Mouse (Mus musculus) embryonic facial prominence, embryonic 15.5 days (tissue): ENCODE data around the gene P2rx4. TPM values are rescaled to one million over a fixed set of nuclear protein-coding genes. Genes with fewer than 3 reads are reported as not detected.

Experiments used
- ATAC-seq: fragments of 200-750 bp; cut with Nextera tagmentation; 2 replicates; pipeline ENCODE4 v1.8.0; 2017; ENCODE audit warnings: low read depth, moderate TSS enrichment; ENCODE audit not compliant: insufficient number of reproducible peaks, low FRiP score, low TSS enrichment
- H3K27ac ChIP-seq: fragments of 300-500 bp; sonication (generic); replicated peaks from 2 replicates; pipeline ENCODE4 v1.5.1; 2015; ENCODE audit warnings: mild to moderate bottlenecking, inconsistent platforms
- H3K27me3 ChIP-seq: fragments of 300-500 bp; sonication (generic); 2 replicates; pipeline ENCODE4 v1.6.1; 2015; ENCODE audit warnings: inconsistent platforms
- H3K36me3 ChIP-seq: fragments of 300-500 bp; sonication (generic); 2 replicates; pipeline ENCODE4 v1.6.1; 2015; ENCODE audit warnings: mild to moderate bottlenecking, inconsistent platforms
- H3K4me1 ChIP-seq: fragments of 300-500 bp; sonication (generic); 2 replicates; pipeline ENCODE4 v1.6.1; 2015; ENCODE audit warnings: inconsistent platforms
- H3K4me2 ChIP-seq: fragments of 300-500 bp; sonication (generic); replicated peaks from 2 replicates; pipeline ENCODE4 v1.6.1; 2015; ENCODE audit warnings: mild to moderate bottlenecking, inconsistent platforms
- H3K4me3 ChIP-seq: fragments of 300-500 bp; sonication (generic); replicated peaks from 2 replicates; pipeline ENCODE4 v1.5.1; 2015; ENCODE audit warnings: mild to moderate bottlenecking, inconsistent platforms
- H3K9ac ChIP-seq: fragments of 300-500 bp; sonication (generic); 2 replicates; pipeline ENCODE4 v1.6.1; 2015; ENCODE audit warnings: inconsistent platforms
- H3K9me3 ChIP-seq: fragments of 300-500 bp; sonication (generic); replicated peaks from 2 replicates; pipeline ENCODE4 v1.6.1; 2016; ENCODE audit warnings: inconsistent platforms
- WGBS: fragments of 180-500 bp; shearing (Covaris S2); methylation state at CpG from one replicate; pipeline ENCODE4 v1.1.7; 2015; 5-methylcytosine and 5-hydroxymethylcytosine counted together
- polyA plus RNA-seq: library from polyadenylated mRNA; unstranded; fragments of >200 nt; fragmentation: Nextera tagmentation; extraction: Ambion mirVana; gene quantifications from 2 replicates; pipeline ENCODE4 v1.2.1, GENCODE M21; 2015

Gene P2rx4
- polyA plus RNA-seq, 1 experiment from 2014 or later = 23.3 TPM

- Histone ChIP-seq H3K9ac (no peak overlapping the region), H3K36me3 (no peaks in the 10 kb centered on the region; the same call in 1 of the 2 replicates), H3K4me3 (no peak overlapping the region), H3K27ac (no peak overlapping the region), H3K9me3 (no peaks in the 10 kb centered on the region), H3K4me1 (peaks cover 25% of the 10 kb centered on the region), H3K27me3 (no peaks in the 10 kb centered on the region), H3K4me2 (no peak overlapping the region)
- ATAC-seq = no peak
- WGBS = 69% methylated on average over 10 of the region's 10 CpGs
Observed at GRCm38 (mm10) chr5:122730776-122731175, 23.4 kb downstream of the P2rx4 start.

DNA sequence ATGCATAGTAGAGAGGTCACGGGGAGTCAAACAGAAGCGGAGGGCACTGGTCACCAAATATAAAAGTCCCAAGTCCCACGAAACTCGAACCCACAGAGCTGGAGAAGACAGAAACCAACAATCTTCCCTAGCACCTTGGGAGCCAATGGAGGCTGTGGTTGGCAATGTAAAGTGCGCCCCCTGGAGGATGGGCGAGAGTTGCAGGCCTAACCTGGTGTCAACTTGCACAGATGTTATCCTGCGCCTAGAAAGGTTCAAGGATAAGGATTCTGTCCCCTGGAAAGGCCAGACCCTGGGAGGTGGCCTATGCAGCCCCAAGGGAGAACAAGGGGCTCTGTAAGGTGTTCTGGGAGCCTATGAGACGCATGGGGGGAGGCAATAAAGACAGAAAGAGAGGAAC lies 24.0 kb downstream of the P2rx4 start:
- Histone ChIP-seq H3K27me3 (no peaks in the 10 kb centered on the region), H3K36me3 (no peaks in the 10 kb centered on the region; the same call in 1 of the 2 replicates), H3K4me3 (no peak overlapping the region), H3K27ac (peak overlapping the region; percentile 78; the same call in 1 of the 2 replicates), H3K4me2 (no peak overlapping the region), H3K4me1 (peaks cover 25% of the 10 kb centered on the region), H3K9me3 (no peaks in the 10 kb centered on the region), H3K9ac (no peak overlapping the region)
- 65% methylated on average over 8 of the region's 8 CpGs for WGBS
- ATAC-seq = no peak

- Histone ChIP-seq H3K4me1 (peaks cover 25% of the 10 kb centered on the region), H3K9me3 (no peaks in the 10 kb centered on the region), H3K9ac (no peak overlapping the region), H3K27ac (peak overlapping the region; percentile 78), H3K4me2 (0 out of 2 replicates have a peak overlapping the region, but pooled peaks have one; percentile 15), H3K36me3 (no peaks in the 10 kb centered on the region; the same call in 1 of the 2 replicates), H3K4me3 (no peak overlapping the region), H3K27me3 (no peaks in the 10 kb centered on the region)
- no peak for ATAC-seq
- 23% methylated on average over 15 of the region's 15 CpGs for WGBS
Observed at GRCm38 (mm10) chr5:122731991-122732673, 24.8 kb downstream of the P2rx4 start.

- Histone ChIP-seq H3K27ac (no peak overlapping the region), H3K4me2 (peak overlapping the region; percentile 13; the same call in 1 of the 2 replicates), H3K9ac (no peak overlapping the region), H3K4me1 (peaks cover 25% of the 10 kb centered on the region), H3K4me3 (no peak overlapping the region), H3K27me3 (no peaks in the 10 kb centered on the region), H3K36me3 (no peaks in the 10 kb centered on the region; the same call in 1 of the 2 replicates), H3K9me3 (no peaks in the 10 kb centered on the region)
- WGBS = 54% methylated on average over 17 of the region's 17 CpGs
- no peak for ATAC-seq
Observed at GRCm38 (mm10) chr5:122733881-122734280, 26.5 kb downstream of the P2rx4 start.

DNA sequence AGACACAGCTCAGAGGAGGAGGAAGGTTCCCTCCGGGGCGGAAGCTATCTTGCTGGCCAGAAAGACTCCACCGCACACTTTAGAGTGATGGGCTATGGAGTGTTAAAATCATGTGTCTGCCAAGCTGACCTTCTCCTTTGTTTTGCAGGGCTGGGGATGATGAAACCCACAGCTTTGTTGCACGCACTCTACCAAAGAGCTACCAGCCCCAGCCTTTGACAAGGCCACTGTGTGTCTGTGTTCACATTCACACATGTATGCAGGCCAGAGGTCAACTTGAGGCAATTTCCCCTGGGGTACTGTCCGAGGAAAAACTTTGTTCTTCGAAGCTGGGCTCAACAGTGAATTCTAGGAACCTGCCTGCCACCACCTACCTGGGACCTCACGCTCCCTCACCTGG lies 28.5 kb downstream of the P2rx4 start:
- ATAC-seq = no peak
- Histone ChIP-seq H3K4me2 (no peak overlapping the region), H3K4me3 (no peak overlapping the region), H3K4me1 (peaks cover 25% of the 10 kb centered on the region), H3K36me3 (peaks cover 3% of the 10 kb centered on the region; the same call in 1 of the 2 replicates), H3K27me3 (no peaks in the 10 kb centered on the region), H3K9ac (no peak overlapping the region), H3K9me3 (no peaks in the 10 kb centered on the region), H3K27ac (no peak overlapping the region)
- WGBS = 78% methylated on average over 7 of the region's 7 CpGs

DNA sequence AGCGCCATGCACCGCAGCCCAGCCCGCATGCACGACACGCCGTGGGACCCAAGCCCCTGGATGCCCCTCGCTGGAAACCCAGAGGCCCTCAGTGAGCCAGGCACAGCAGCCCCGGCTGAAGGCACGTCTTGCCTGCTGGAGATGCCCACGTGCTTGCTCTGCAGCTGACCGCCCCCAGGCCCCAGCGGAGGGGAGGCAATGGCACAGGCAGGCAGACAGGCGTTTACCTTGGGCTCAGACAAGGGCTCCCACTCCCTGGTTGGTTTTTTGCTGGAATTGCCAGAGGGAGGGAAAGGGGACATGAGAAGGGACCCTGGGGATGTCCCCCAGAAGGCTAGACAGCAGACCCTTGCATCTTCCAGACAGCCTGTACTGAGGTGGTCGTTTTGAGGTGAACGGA lies 29.4 kb downstream of the P2rx4 start:
- no peaks in the 10 kb centered on the region for H3K27me3 ChIP-seq
- ATAC-seq = no peak
- H3K4me1 ChIP-seq = peaks cover 19% of the 10 kb centered on the region
- H3K27ac ChIP-seq = no peak overlapping the region
- no peak overlapping the region for H3K9ac ChIP-seq
- H3K4me2 ChIP-seq = no peak overlapping the region
- no peak overlapping the region for H3K4me3 ChIP-seq
- 88% methylated on average over 15 of the region's 15 CpGs for WGBS
- peaks cover 11% of the 10 kb centered on the region; the same call in 1 of the 2 replicates for H3K36me3 ChIP-seq
- no peaks in the 10 kb centered on the region for H3K9me3 ChIP-seq

- WGBS = 84% methylated on average over 13 of the region's 13 CpGs
- Histone ChIP-seq H3K4me3 (no peak overlapping the region), H3K27me3 (no peaks in the 10 kb centered on the region), H3K27ac (no peak overlapping the region), H3K4me2 (no peak overlapping the region), H3K36me3 (peaks cover 54% of the 10 kb centered on the region), H3K9me3 (no peaks in the 10 kb centered on the region), H3K9ac (no peak overlapping the region), H3K4me1 (no peaks in the 10 kb centered on the region)
- ATAC-seq = no peak
Observed at GRCm38 (mm10) chr5:122743880-122744422, 36.6 kb downstream of the P2rx4 start.

GRCm38 (mm10) chr5:122747950-122748349 lies 40.6 kb downstream of the P2rx4 start:
- Histone ChIP-seq H3K9me3 (no peaks in the 10 kb centered on the region), H3K4me2 (no peak overlapping the region), H3K27ac (no peak overlapping the region), H3K9ac (no peak overlapping the region), H3K4me1 (no peaks in the 10 kb centered on the region), H3K4me3 (no peak overlapping the region), H3K27me3 (no peaks in the 10 kb centered on the region), H3K36me3 (peaks cover 40% of the 10 kb centered on the region)
- 75% methylated on average over 7 of the region's 7 CpGs for WGBS
- ATAC-seq = no peak

GRCm38 (mm10) chr5:122754477-122754876 lies 47.1 kb downstream of the P2rx4 start:
- H3K9ac ChIP-seq = no peak overlapping the region
- no peak overlapping the region for H3K4me2 ChIP-seq
- H3K36me3 ChIP-seq = peaks cover 38% of the 10 kb centered on the region
- no peak for ATAC-seq
- WGBS = 71% methylated on average over 16 of the region's 16 CpGs
- no peaks in the 10 kb centered on the region for H3K4me1 ChIP-seq
- no peaks in the 10 kb centered on the region for H3K27me3 ChIP-seq
- no peaks in the 10 kb centered on the region for H3K9me3 ChIP-seq
- H3K4me3 ChIP-seq = no peak overlapping the region
- H3K27ac ChIP-seq = no peak overlapping the region

DNA sequence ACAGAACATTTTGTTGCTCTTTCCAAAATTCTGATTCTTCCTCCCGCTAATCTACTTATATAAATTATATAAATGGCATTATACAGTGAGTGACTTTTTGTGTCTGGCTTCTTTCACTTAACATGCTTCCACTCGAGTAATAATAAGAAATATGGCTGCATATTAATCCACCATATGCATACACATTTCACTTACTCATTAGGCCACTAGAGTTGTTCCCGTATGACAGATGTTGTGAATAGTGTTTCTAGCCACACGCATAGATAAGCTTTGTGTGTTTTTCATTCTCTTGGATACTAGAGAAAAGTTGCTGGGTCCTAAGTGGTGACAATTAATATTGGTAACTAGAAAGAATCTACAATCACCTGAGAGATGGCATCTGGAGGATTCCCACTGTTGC lies 48.3 kb downstream of the P2rx4 start:
- H3K27ac ChIP-seq = no peak overlapping the region
- no peak overlapping the region for H3K4me2 ChIP-seq
- ATAC-seq = no peak
- no peaks in the 10 kb centered on the region for H3K4me1 ChIP-seq
- peaks cover 45% of the 10 kb centered on the region for H3K36me3 ChIP-seq
- WGBS = 96% methylated on average over 4 of the region's 4 CpGs
- H3K9me3 ChIP-seq = no peaks in the 10 kb centered on the region
- H3K4me3 ChIP-seq = no peak overlapping the region
- H3K9ac ChIP-seq = no peak overlapping the region
- H3K27me3 ChIP-seq = no peaks in the 10 kb centered on the region

DNA sequence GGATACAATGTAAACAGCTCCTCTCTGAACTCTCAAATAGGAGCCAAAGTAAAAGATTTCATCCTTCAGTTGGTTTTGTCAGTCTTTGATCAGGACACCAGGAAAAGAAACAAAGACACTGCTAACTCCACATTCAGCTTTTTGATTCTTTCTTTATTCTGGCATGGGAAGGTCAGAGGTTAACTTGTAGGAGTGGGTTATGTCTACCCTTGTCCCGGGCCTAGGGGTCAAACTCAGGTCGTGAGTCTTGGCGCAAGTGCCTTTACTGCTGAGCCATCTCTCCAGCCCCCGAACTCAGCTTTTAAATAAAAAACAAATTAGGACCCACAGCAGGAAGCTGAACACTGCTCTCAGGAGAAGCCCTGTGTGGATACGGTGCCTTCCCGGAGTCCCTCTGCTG lies 48.8 kb downstream of the P2rx4 start:
- no peak for ATAC-seq
- Histone ChIP-seq H3K4me1 (no peaks in the 10 kb centered on the region), H3K4me2 (no peak overlapping the region), H3K9ac (no peak overlapping the region), H3K36me3 (peaks cover 45% of the 10 kb centered on the region), H3K9me3 (no peaks in the 10 kb centered on the region), H3K4me3 (no peak overlapping the region), H3K27me3 (no peaks in the 10 kb centered on the region), H3K27ac (no peak overlapping the region)
- 82% methylated on average over 6 of the region's 6 CpGs for WGBS

GRCm38 (mm10) chr5:122756680-122757079 lies 49.3 kb downstream of the P2rx4 start:
- Histone ChIP-seq H3K9me3 (no peaks in the 10 kb centered on the region), H3K4me1 (no peaks in the 10 kb centered on the region), H3K4me2 (no peak overlapping the region), H3K27ac (no peak overlapping the region), H3K27me3 (no peaks in the 10 kb centered on the region), H3K9ac (no peak overlapping the region), H3K4me3 (no peak overlapping the region), H3K36me3 (peaks cover 45% of the 10 kb centered on the region)
- ATAC-seq = no peak
- 85% methylated on average over 7 of the region's 7 CpGs for WGBS
